Mouse (Mus musculus) midbrain, embryonic 12.5 days (tissue): ENCODE measurements around the gene Tmf1. TPM values are rescaled to one million over a fixed set of nuclear protein-coding genes. Genes with fewer than 3 reads are reported as not detected.

Experiments
- ATAC-seq: fragments of 200-750 bp; cut with Nextera tagmentation; 2 replicates; pipeline ENCODE4 v1.8.0; 2017; ENCODE audit warnings: low read depth, moderate TSS enrichment, moderate library complexity; ENCODE audit not compliant: low FRiP score
- H3K27ac ChIP-seq: fragments of 300-500 bp; sonication (generic); replicated peaks from 2 replicates; pipeline ENCODE4 v1.5.1; 2016; ENCODE audit warnings: mild to moderate bottlenecking
- H3K27me3 ChIP-seq: fragments of 300-500 bp; sonication (generic); 2 replicates; pipeline ENCODE4 v1.6.1; 2016; ENCODE audit warnings: mild to moderate bottlenecking
- H3K36me3 ChIP-seq: fragments of 300-500 bp; sonication (generic); 2 replicates; pipeline ENCODE4 v1.6.1; 2016
- H3K4me1 ChIP-seq: fragments of 300-500 bp; sonication (generic); 2 replicates; pipeline ENCODE4 v1.6.1; 2016
- H3K4me2 ChIP-seq: fragments of 300-500 bp; sonication (generic); replicated peaks from 2 replicates; pipeline ENCODE4 v1.6.1; 2016; ENCODE audit warnings: mild to moderate bottlenecking, moderate library complexity
- H3K4me3 ChIP-seq: fragments of 300-500 bp; sonication (generic); 2 replicates; pipeline ENCODE4 v1.5.1; 2016; ENCODE audit warnings: mild to moderate bottlenecking
- H3K9ac ChIP-seq: fragments of 300-500 bp; sonication (generic); replicated peaks from 2 replicates; pipeline ENCODE4 v1.6.1; 2016; ENCODE audit warnings: mild to moderate bottlenecking, moderate library complexity
- H3K9me3 ChIP-seq: fragments of 300-500 bp; sonication (generic); 2 replicates; pipeline ENCODE4 v1.6.1; 2016; ENCODE audit warnings: mild to moderate bottlenecking
- WGBS: fragments of 180-500 bp; shearing (Covaris S2); methylation state at CpG from one replicate; pipeline ENCODE4 v1.1.7; 2016; 5-methylcytosine and 5-hydroxymethylcytosine counted together
- polyA plus RNA-seq: library from polyadenylated mRNA; unstranded; fragments of >200 nt; fragmentation: Nextera tagmentation; extraction: Ambion mirVana; gene quantifications from 2 replicates; pipeline ENCODE4 v1.2.1, GENCODE M21; 2016

The Tmf1 gene
- polyA plus RNA-seq, 1 experiment from 2014 or later: 34.3 TPM

GRCm38 (mm10) chr6:97132707-97133303 lies 46.1 kb downstream of the Tmf1 start:
- 92% methylated on average over 5 of the region's 5 CpGs for WGBS
- no peak overlapping the region for H3K4me3 ChIP-seq
- no peaks in the 10 kb centered on the region for H3K4me1 ChIP-seq
- H3K4me2 ChIP-seq: no peak overlapping the region
- no peaks in the 10 kb centered on the region for H3K9me3 ChIP-seq
- no peaks in the 10 kb centered on the region for H3K36me3 ChIP-seq
- H3K27ac ChIP-seq: no peak overlapping the region
- no peak overlapping the region for H3K9ac ChIP-seq
- ATAC-seq: no peak
- H3K27me3 ChIP-seq: no peaks in the 10 kb centered on the region

- Histone ChIP-seq H3K4me3 (no peak overlapping the region), H3K27me3 (no peaks in the 10 kb centered on the region), H3K9ac (no peak overlapping the region), H3K4me2 (no peak overlapping the region), H3K9me3 (no peaks in the 10 kb centered on the region), H3K27ac (no peak overlapping the region), H3K4me1 (no peaks in the 10 kb centered on the region), H3K36me3 (no peaks in the 10 kb centered on the region)
- ATAC-seq: no peak
- WGBS: 75% methylated on average over 4 of the region's 4 CpGs
Observed at GRCm38 (mm10) chr6:97131808-97132207, 47.1 kb downstream of the Tmf1 start.

- 68% methylated on average over 5 of the region's 5 CpGs for WGBS
- H3K9ac ChIP-seq: no peak overlapping the region
- H3K9me3 ChIP-seq: no peaks in the 10 kb centered on the region
- H3K4me3 ChIP-seq: no peak overlapping the region
- ATAC-seq: no peak
- H3K27ac ChIP-seq: no peak overlapping the region
- H3K4me2 ChIP-seq: no peak overlapping the region
- no peaks in the 10 kb centered on the region for H3K27me3 ChIP-seq
- H3K4me1 ChIP-seq: no peaks in the 10 kb centered on the region
- no peaks in the 10 kb centered on the region for H3K36me3 ChIP-seq
Observed at GRCm38 (mm10) chr6:97130979-97131378, 47.9 kb downstream of the Tmf1 start.

GRCm38 (mm10) chr6:97124336-97125010 lies 54.4 kb downstream of the Tmf1 start:
- H3K4me1 ChIP-seq: no peaks in the 10 kb centered on the region
- no peaks in the 10 kb centered on the region for H3K36me3 ChIP-seq
- no peak overlapping the region for H3K4me2 ChIP-seq
- WGBS: 89% methylated on average over 10 of the region's 10 CpGs
- no peak for ATAC-seq
- H3K9me3 ChIP-seq: no peaks in the 10 kb centered on the region
- no peak overlapping the region for H3K4me3 ChIP-seq
- H3K27me3 ChIP-seq: no peaks in the 10 kb centered on the region
- no peak overlapping the region for H3K9ac ChIP-seq
- no peak overlapping the region for H3K27ac ChIP-seq

GRCm38 (mm10) chr6:97120922-97121321 lies 58.0 kb downstream of the Tmf1 start:
- Histone ChIP-seq H3K4me3 (no peak overlapping the region), H3K4me1 (no peaks in the 10 kb centered on the region), H3K9me3 (no peaks in the 10 kb centered on the region), H3K27me3 (no peaks in the 10 kb centered on the region), H3K4me2 (no peak overlapping the region), H3K27ac (no peak overlapping the region), H3K36me3 (no peaks in the 10 kb centered on the region), H3K9ac (no peak overlapping the region)
- 87% methylated on average over 4 of the region's 4 CpGs for WGBS
- ATAC-seq: no peak

- no peaks in the 10 kb centered on the region for H3K36me3 ChIP-seq
- H3K27ac ChIP-seq: no peak overlapping the region
- no peaks in the 10 kb centered on the region for H3K27me3 ChIP-seq
- H3K9ac ChIP-seq: no peak overlapping the region
- H3K4me3 ChIP-seq: no peak overlapping the region
- ATAC-seq: no peak
- H3K9me3 ChIP-seq: no peaks in the 10 kb centered on the region
- no peak overlapping the region for H3K4me2 ChIP-seq
- H3K4me1 ChIP-seq: no peaks in the 10 kb centered on the region
- 91% methylated on average over 3 of the region's 3 CpGs for WGBS
Observed at GRCm38 (mm10) chr6:97118327-97118726, 60.6 kb downstream of the Tmf1 start.

- no peak overlapping the region for H3K4me2 ChIP-seq
- no peak for ATAC-seq
- WGBS: 83% methylated on average over 5 of the region's 5 CpGs
Observed at GRCm38 (mm10) chr6:97116896-97117295, 62.0 kb downstream of the Tmf1 start.

GRCm38 (mm10) chr6:97114821-97115220 lies 64.1 kb downstream of the Tmf1 start:
- Histone ChIP-seq H3K27me3 (no peaks in the 10 kb centered on the region), H3K9ac (no peak overlapping the region), H3K9me3 (no peaks in the 10 kb centered on the region), H3K4me1 (no peaks in the 10 kb centered on the region), H3K4me3 (no peak overlapping the region), H3K36me3 (no peaks in the 10 kb centered on the region), H3K27ac (no peak overlapping the region), H3K4me2 (no peak overlapping the region)
- ATAC-seq: no peak
- WGBS: 59% methylated on average over 3 of the region's 3 CpGs

More at GRCm38 (mm10) chr6:97116896-97117295, 62.0 kb downstream of the Tmf1 start:
- no peaks in the 10 kb centered on the region for H3K9me3 ChIP-seq
- H3K9ac ChIP-seq: no peak overlapping the region
- H3K36me3 ChIP-seq: no peaks in the 10 kb centered on the region
- H3K27me3 ChIP-seq: no peaks in the 10 kb centered on the region
- H3K4me1 ChIP-seq: no peaks in the 10 kb centered on the region
- H3K4me3 ChIP-seq: no peak overlapping the region
- H3K27ac ChIP-seq: no peak overlapping the region

- Histone ChIP-seq H3K27ac (no peak overlapping the region), H3K4me3 (no peak overlapping the region), H3K36me3 (no peaks in the 10 kb centered on the region), H3K9ac (no peak overlapping the region), H3K4me1 (no peaks in the 10 kb centered on the region), H3K27me3 (no peaks in the 10 kb centered on the region), H3K9me3 (no peaks in the 10 kb centered on the region), H3K4me2 (no peak overlapping the region)
- no peak for ATAC-seq
- 92% methylated on average over 8 of the region's 8 CpGs for WGBS
Observed at GRCm38 (mm10) chr6:97112177-97112576, 66.7 kb downstream of the Tmf1 start.

GRCm38 (mm10) chr6:97106777-97107176 lies 72.1 kb downstream of the Tmf1 start:
- WGBS: 11% methylated on average over 2 of the region's 2 CpGs

GRCm38 (mm10) chr6:97106106-97106505 lies 72.8 kb downstream of the Tmf1 start:
- H3K4me3 ChIP-seq: no peak overlapping the region
- no peak overlapping the region for H3K9ac ChIP-seq
- H3K9me3 ChIP-seq: no peaks in the 10 kb centered on the region
- H3K4me2 ChIP-seq: no peak overlapping the region
- no peak for ATAC-seq
- no peaks in the 10 kb centered on the region for H3K36me3 ChIP-seq
- H3K27me3 ChIP-seq: 0 out of 2 replicates have a peak, but pooled peaks cover 6% of the 10 kb centered on the region
- peaks cover 22% of the 10 kb centered on the region for H3K4me1 ChIP-seq
- no peak overlapping the region for H3K27ac ChIP-seq
- WGBS: 89% methylated on average over 8 of the region's 8 CpGs

More at GRCm38 (mm10) chr6:97106777-97107176, 72.1 kb downstream of the Tmf1 start:
- Histone ChIP-seq H3K36me3 (no peaks in the 10 kb centered on the region), H3K9me3 (no peaks in the 10 kb centered on the region), H3K27ac (no peak overlapping the region), H3K9ac (no peak overlapping the region), H3K4me2 (no peak overlapping the region), H3K4me3 (no peak overlapping the region), H3K27me3 (0 out of 2 replicates have a peak, but pooled peaks cover 6% of the 10 kb centered on the region), H3K4me1 (peaks cover 16% of the 10 kb centered on the region)
- ATAC-seq: peak; percentile 53; the same call in 1 of the 2 replicates

GRCm38 (mm10) chr6:97104264-97104852 lies 74.6 kb downstream of the Tmf1 start:
- Histone ChIP-seq H3K27me3 (0 out of 2 replicates have a peak, but pooled peaks cover 6% of the 10 kb centered on the region), H3K9me3 (no peaks in the 10 kb centered on the region), H3K27ac (no peak overlapping the region), H3K36me3 (no peaks in the 10 kb centered on the region), H3K4me3 (no peak overlapping the region), H3K9ac (no peak overlapping the region), H3K4me2 (no peak overlapping the region), H3K4me1 (peaks cover 22% of the 10 kb centered on the region)
- no peak for ATAC-seq
- 81% methylated on average over 7 of the region's 7 CpGs for WGBS
